Mouse (Mus musculus): ENCODE measurements around the gene Tuft1.
"Not testable (repeated sequence)": the region's sequence is repeated elsewhere in the genome, so short reads cannot be mapped to it uniquely, and the experiment has no call there.

The Tuft1 gene

GRCm38 (mm10) chr3:94658740-94659095, at the start of gene Tuft1:
Gene Tuft1, minus strand, starts transcription at chr3:94658872.
- DNase-seq (ENCODE audit: low spot score in 2 of 2), result peak; percentile 69 to 87

GRCm38 (mm10) chr3:94703364-94703763, 44.7 kb upstream of the Tuft1 start:
- peak in 1 of 2 experiments; percentile 73 for DNase-seq (ENCODE audit: low spot score in 2 of 2)

GRCm38 (mm10) chr3:94702856-94703255, 44.2 kb upstream of the Tuft1 start:
- no peak for DNase-seq (ENCODE audit: low spot score in 2 of 2)

- DNase-seq (ENCODE audit: low spot score in 2 of 2), result peak; percentile 59 to 84
Observed at GRCm38 (mm10) chr3:94702163-94702810, 43.6 kb upstream of the Tuft1 start.

- not testable (repeated sequence) for DNase-seq (ENCODE audit: low spot score in 2 of 2)
Observed at GRCm38 (mm10) chr3:94696257-94696656, 37.6 kb upstream of the Tuft1 start.

GRCm38 (mm10) chr3:94695591-94695990, 36.9 kb upstream of the Tuft1 start:
- DNase-seq (ENCODE audit: low spot score in 2 of 2), result not testable (repeated sequence)

- DNase-seq (ENCODE audit: low spot score in 2 of 2), result not testable (repeated sequence)
Observed at GRCm38 (mm10) chr3:94693874-94694273, 35.2 kb upstream of the Tuft1 start.

GRCm38 (mm10) chr3:94693329-94693825, 34.7 kb upstream of the Tuft1 start, which contains the start of gene Selenbp2:
Gene Selenbp2, plus strand, starts transcription at chr3:94693556.
- DNase-seq (ENCODE audit: low spot score in 2 of 2), result no peak

- not testable (repeated sequence) for DNase-seq (ENCODE audit: low spot score in 2 of 2)
Observed at GRCm38 (mm10) chr3:94691694-94692093, 33.0 kb upstream of the Tuft1 start.

- DNase-seq (ENCODE audit: low spot score in 2 of 2), result no peak
Observed at GRCm38 (mm10) chr3:94690616-94691247, 32.1 kb upstream of the Tuft1 start.

GRCm38 (mm10) chr3:94690162-94690561, 31.5 kb upstream of the Tuft1 start:
- DNase-seq (ENCODE audit: low spot score in 2 of 2), result not testable (repeated sequence)

- DNase-seq (ENCODE audit: low spot score in 2 of 2), result not testable (repeated sequence)
Observed at GRCm38 (mm10) chr3:94689195-94689594, 30.5 kb upstream of the Tuft1 start.

- DNase-seq (ENCODE audit: low spot score in 2 of 2), result not testable (repeated sequence)
Observed at GRCm38 (mm10) chr3:94688698-94689097, 30.0 kb upstream of the Tuft1 start.

GRCm38 (mm10) chr3:94685989-94686772, 27.5 kb upstream of the Tuft1 start:
- not testable (repeated sequence) for DNase-seq (ENCODE audit: low spot score in 2 of 2)

GRCm38 (mm10) chr3:94683646-94684045, 25.0 kb upstream of the Tuft1 start:
- no peak for DNase-seq (ENCODE audit: low spot score in 2 of 2)

- DNase-seq (ENCODE audit: low spot score in 2 of 2), result no peak
Observed at GRCm38 (mm10) chr3:94680783-94681182, 22.1 kb upstream of the Tuft1 start.

GRCm38 (mm10) chr3:94680032-94680431, 21.4 kb upstream of the Tuft1 start:
- not testable (repeated sequence) for DNase-seq (ENCODE audit: low spot score in 2 of 2)

GRCm38 (mm10) chr3:94679351-94679841, 20.7 kb upstream of the Tuft1 start:
- no peak for DNase-seq (ENCODE audit: low spot score in 2 of 2)

GRCm38 (mm10) chr3:94675101-94675500, 16.4 kb upstream of the Tuft1 start:
- DNase-seq (ENCODE audit: low spot score in 2 of 2), result not testable (repeated sequence)

GRCm38 (mm10) chr3:94665896-94666295, 7.2 kb upstream of the Tuft1 start:
- DNase-seq (ENCODE audit: low spot score in 2 of 2), result peak in 1 of 2 experiments; percentile 3

GRCm38 (mm10) chr3:94665060-94665802, 6.6 kb upstream of the Tuft1 start:
- not testable (repeated sequence) for DNase-seq (ENCODE audit: low spot score in 2 of 2)
